Mouse (Mus musculus): ENCODE data around the gene Cyp4a12a. TPM values are rescaled to one million over a fixed set of nuclear protein-coding genes. Genes with fewer than 3 reads are reported as not detected.

The Cyp4a12a gene
- polyA plus RNA-seq (2017; shearing (Covaris generic)) = not detected

GRCm38 (mm10) chr4:115298746-115299145, at the start of gene Cyp4a12a:
Gene Cyp4a12a, plus strand, starts transcription at chr4:115299046.

Other genes starting within 250 kb of the Cyp4a12a start
- not detected for gene Tal1, start 242.6 kb upstream of the Cyp4a12a start, polyA plus RNA-seq (2017; shearing (Covaris generic))
- gene Pdzk1ip1, start 210.3 kb upstream of the Cyp4a12a start, polyA plus RNA-seq (2017; shearing (Covaris generic)) = 28.2 TPM
- 0.09 TPM for gene Cyp4x1, start 164.8 kb upstream of the Cyp4a12a start, polyA plus RNA-seq (2017; shearing (Covaris generic))
- gene Cyp4a29, start 57.0 kb upstream of the Cyp4a12a start, polyA plus RNA-seq (2017; shearing (Covaris generic)) = not detected
- not detected for gene Cyp4a12b, start 112.6 kb downstream of the Cyp4a12a start, polyA plus RNA-seq (2017; shearing (Covaris generic))
- not detected for gene Cyp4a30b, start 153.6 kb downstream of the Cyp4a12a start, polyA plus RNA-seq (2017; shearing (Covaris generic))
- gene Cyp4a14, start 197.1 kb downstream of the Cyp4a12a start, polyA plus RNA-seq (2017; shearing (Covaris generic)) = not detected
- gene Cyp4a10, start 219.2 kb downstream of the Cyp4a12a start, polyA plus RNA-seq (2017; shearing (Covaris generic)) = not detected